Mouse (Mus musculus) myocyte (in vitro differentiated cells): ENCODE measurements around the gene Gm42688.

ENCODE experiments used
- MYOD1 ChIP-seq, 3 experiments: IDR thresholded peaks; one replicate each; pipeline ENCODE4 v1.6.1; 2011; ENCODE audit warnings: control low read depth in 2 of 3, low read depth in 2 of 3, mild to moderate bottlenecking in 2 of 3, moderate library complexity in 1 of 3; ENCODE audit not compliant: insufficient read length in 2 of 3, control insufficient read depth in 1 of 3
- MYOG ChIP-seq, 3 experiments: IDR thresholded peaks; one replicate each; pipeline ENCODE4 v1.6.1; 2011; ENCODE audit warnings: control low read depth in 2 of 3, low read depth in 2 of 3, mild to moderate bottlenecking in 2 of 3; ENCODE audit not compliant: insufficient read length in 2 of 3, control insufficient read depth in 1 of 3, insufficient read depth in 1 of 3

DNA sequence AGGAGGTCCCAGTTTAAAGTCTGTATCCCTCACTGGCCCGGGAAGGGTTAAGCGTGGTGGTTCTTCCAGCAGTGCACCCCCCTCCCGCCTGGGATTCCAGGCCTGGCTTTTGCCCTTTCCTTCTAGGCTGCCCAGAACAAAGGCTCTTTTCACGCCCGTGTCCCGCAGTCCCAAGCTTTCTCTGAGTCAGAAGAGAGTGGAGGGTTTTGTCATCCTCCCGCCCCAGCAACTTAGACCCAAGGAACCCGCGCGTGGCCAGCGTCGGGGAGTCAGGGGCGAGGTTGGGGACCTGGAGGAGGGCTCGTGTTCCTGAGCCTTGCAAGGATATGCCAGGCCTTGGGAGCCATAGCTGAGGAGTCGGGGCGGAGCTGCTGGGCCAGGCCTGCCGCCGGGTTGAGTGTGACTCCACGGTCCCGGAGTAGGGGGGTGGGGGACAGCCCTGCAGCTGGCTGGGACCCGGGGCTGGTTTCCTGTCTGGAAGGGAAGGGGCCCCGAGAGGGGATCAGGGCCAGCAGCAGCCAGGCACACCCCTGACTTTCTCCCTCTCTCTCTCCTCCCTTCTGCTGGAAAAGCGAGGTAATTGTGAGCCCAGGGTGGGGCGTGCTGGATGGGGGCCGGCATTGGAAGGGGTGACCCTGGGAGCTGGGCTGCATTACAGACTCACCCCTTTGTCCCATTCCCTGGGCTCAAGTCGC, 35.6 kb downstream of the Gm42688 start:
- no peak for TF ChIP-seq MYOD1 (IDR thresholded peaks at IDR 0.05; ENCODE audit: control insufficient read depth in 1 of 3, insufficient read length in 2 of 3, low read depth in 2 of 3)
- TF ChIP-seq MYOG (IDR thresholded peaks at IDR 0.05; ENCODE audit: control insufficient read depth in 1 of 3, insufficient read depth in 1 of 3, insufficient read length in 2 of 3, low read depth in 2 of 3) = no peak
